Mouse (Mus musculus) erythroblast, embryonic 14.5 days (primary cell): ENCODE results near the gene Col19a1.

Source experiments
- GATA1 ChIP-seq: IDR thresholded peaks from 2 replicates; pipeline ENCODE4 v1.6.1; 2012; ENCODE audit warnings: low read length, inconsistent platforms, mixed read lengths
- TAL1 ChIP-seq: IDR thresholded peaks from 3 replicates; pipeline ENCODE4 v1.6.1; 2012; ENCODE audit warnings: low read length, inconsistent platforms, mixed read lengths

GRCm38 (mm10) chr1:24572602-24573001 lies 14.7 kb downstream of the Col19a1 start:
- TF ChIP-seq TAL1 (no peak), GATA1 (no peak)
